Mouse (Mus musculus) E14TG2a.4 (cell line): ENCODE measurements around the gene Tas2r138.

ENCODE experiments used
- H3K27me3 ChIP-seq: 2 replicates; pipeline ENCODE4 v1.6.1; 2014; ENCODE audit warnings: low read length, control low read depth; ENCODE audit not compliant: insufficient read depth
- H3K36me3 ChIP-seq: 2 replicates; pipeline ENCODE4 v1.6.1; 2014; ENCODE audit warnings: low read length, control low read depth; ENCODE audit not compliant: insufficient read depth
- H3K4me1 ChIP-seq: replicated peaks from 2 replicates; pipeline ENCODE4 v1.6.1; 2014; ENCODE audit warnings: low read depth, low read length, control low read depth
- H3K4me3 ChIP-seq: replicated peaks from 2 replicates; pipeline ENCODE4 v1.5.1; 2014; ENCODE audit warnings: mild to moderate bottlenecking, low read length
- H3K9me3 ChIP-seq: 2 replicates; pipeline ENCODE4 v1.6.1; 2014; ENCODE audit warnings: low read length, control low read depth
- CTCF ChIP-seq: conservative IDR thresholded peaks from 2 replicates; pipeline ENCODE4 v1.5.1; 2014; ENCODE audit warnings: low read length
- NANOG ChIP-seq: IDR thresholded peaks from 2 replicates; pipeline ENCODE4 v1.6.1; 2014; ENCODE audit warnings: borderline replicate concordance, low read length, mixed read lengths
- POU5F1 ChIP-seq: IDR thresholded peaks from 2 replicates; pipeline ENCODE4 v1.6.1; 2014; ENCODE audit warnings: low read length, borderline replicate concordance

The Tas2r138 gene

DNA sequence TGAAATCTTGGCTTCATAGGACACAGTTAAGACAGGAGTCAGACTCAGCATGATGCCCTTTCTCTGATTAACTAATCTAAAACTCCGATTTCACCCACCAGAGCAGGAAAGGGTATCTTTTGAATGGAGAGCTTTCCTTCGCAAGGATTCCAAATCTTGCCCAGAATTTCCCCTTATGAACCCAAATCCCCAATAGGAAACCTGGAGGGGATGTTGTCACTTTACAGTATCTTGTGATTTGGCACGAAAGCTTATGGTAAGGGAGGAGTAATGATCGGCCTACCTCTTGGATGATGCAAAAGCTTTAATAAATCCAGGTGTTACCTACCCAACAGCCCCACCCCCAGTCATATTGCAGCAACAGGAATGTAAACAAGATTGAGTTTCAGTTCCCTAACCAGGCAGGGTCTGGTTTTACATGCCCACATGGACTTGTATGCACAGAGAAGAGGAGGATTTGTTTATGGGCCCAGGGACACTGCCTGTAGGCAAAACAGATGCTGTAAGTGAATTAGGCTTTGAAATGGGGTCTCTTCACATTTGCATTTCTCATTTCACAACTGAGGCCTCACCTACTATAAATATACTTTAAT is at the start of gene Tas2r138:
Gene Tas2r138, minus strand, starts transcription at position 51 of the 593 bp plus-strand sequence.
- TF ChIP-seq CTCF (no peak), POU5F1 (no peak), NANOG (no peak)
- H3K36me3 ChIP-seq, result no peaks in the 10 kb centered on the region
- H3K4me3 ChIP-seq, result no peak within 1 kb of the TSS
- H3K27me3 ChIP-seq, result no peaks in the 10 kb centered on the region; the same call in 1 of the 2 replicates
- no peaks in the 10 kb centered on the region for H3K4me1 ChIP-seq
- H3K9me3 ChIP-seq, result no peaks in the 10 kb centered on the region

DNA sequence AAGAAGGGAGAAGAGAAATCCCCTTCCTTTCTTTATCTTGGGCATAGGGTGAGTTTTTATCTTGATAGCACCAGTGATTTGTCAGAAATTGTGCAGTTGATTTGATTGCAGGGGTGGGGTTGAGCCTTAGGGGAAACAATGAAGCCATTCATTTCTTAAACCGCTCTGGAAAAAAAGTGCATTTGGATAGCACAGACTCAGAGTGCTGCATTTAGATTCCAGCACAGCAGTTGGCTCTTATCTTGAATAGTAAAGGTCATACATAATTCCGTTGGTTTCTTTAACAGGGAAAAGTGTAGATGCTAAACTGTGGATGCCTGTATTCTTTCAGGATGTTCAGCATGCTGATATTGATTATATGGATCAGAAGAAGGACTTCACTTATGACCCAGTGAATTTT is 47.8 kb upstream of the Tas2r138 start:
- no peak for TF ChIP-seq POU5F1
- no peak for TF ChIP-seq NANOG
- no peak for TF ChIP-seq CTCF
- Histone ChIP-seq H3K27me3 (no peaks in the 10 kb centered on the region), H3K4me3 (no peak overlapping the region), H3K9me3 (no peaks in the 10 kb centered on the region), H3K4me1 (no peaks in the 10 kb centered on the region), H3K36me3 (no peaks in the 10 kb centered on the region)

- H3K36me3 ChIP-seq, result no peaks in the 10 kb centered on the region
- TF ChIP-seq POU5F1 (no peak), NANOG (no peak), CTCF (no peak)
- no peaks in the 10 kb centered on the region for H3K4me1 ChIP-seq
These were observed 37.8 kb upstream of the Tas2r138 start for GRCm38 (mm10) chr6:40650953-40651352.

GRCm38 (mm10) chr6:40645701-40646100 is 32.6 kb upstream of the Tas2r138 start:
- Histone ChIP-seq H3K36me3 (no peaks in the 10 kb centered on the region), H3K4me1 (no peaks in the 10 kb centered on the region), H3K9me3 (no peaks in the 10 kb centered on the region), H3K27me3 (no peaks in the 10 kb centered on the region), H3K4me3 (no peak overlapping the region)
- no peak for TF ChIP-seq POU5F1
- TF ChIP-seq NANOG, result no peak
- TF ChIP-seq CTCF, result no peak

More at GRCm38 (mm10) chr6:40650953-40651352, 37.8 kb upstream of the Tas2r138 start:
- Histone ChIP-seq H3K9me3 (no peaks in the 10 kb centered on the region), H3K27me3 (no peaks in the 10 kb centered on the region), H3K4me3 (no peak overlapping the region)

- TF ChIP-seq NANOG, result no peak
- no peak for TF ChIP-seq POU5F1
- TF ChIP-seq CTCF, result no peak
- Histone ChIP-seq H3K36me3 (no peaks in the 10 kb centered on the region), H3K27me3 (no peaks in the 10 kb centered on the region), H3K9me3 (no peaks in the 10 kb centered on the region), H3K4me3 (no peak overlapping the region), H3K4me1 (no peaks in the 10 kb centered on the region)
These were observed 27.8 kb upstream of the Tas2r138 start for GRCm38 (mm10) chr6:40640710-40641538.

GRCm38 (mm10) chr6:40637755-40638154 is 24.6 kb upstream of the Tas2r138 start:
- TF ChIP-seq NANOG (no peak), CTCF (no peak), POU5F1 (no peak)
- H3K4me3 ChIP-seq, result no peak overlapping the region
- no peaks in the 10 kb centered on the region for H3K4me1 ChIP-seq
- no peaks in the 10 kb centered on the region for H3K27me3 ChIP-seq
- H3K9me3 ChIP-seq, result no peaks in the 10 kb centered on the region
- H3K36me3 ChIP-seq, result no peaks in the 10 kb centered on the region

- Histone ChIP-seq H3K9me3 (no peaks in the 10 kb centered on the region), H3K36me3 (no peaks in the 10 kb centered on the region), H3K4me1 (no peaks in the 10 kb centered on the region), H3K27me3 (no peaks in the 10 kb centered on the region), H3K4me3 (no peak overlapping the region)
- TF ChIP-seq CTCF, result no peak
- no peak for TF ChIP-seq NANOG
- no peak for TF ChIP-seq POU5F1
These were observed 22.4 kb upstream of the Tas2r138 start for GRCm38 (mm10) chr6:40635559-40635958.

DNA sequence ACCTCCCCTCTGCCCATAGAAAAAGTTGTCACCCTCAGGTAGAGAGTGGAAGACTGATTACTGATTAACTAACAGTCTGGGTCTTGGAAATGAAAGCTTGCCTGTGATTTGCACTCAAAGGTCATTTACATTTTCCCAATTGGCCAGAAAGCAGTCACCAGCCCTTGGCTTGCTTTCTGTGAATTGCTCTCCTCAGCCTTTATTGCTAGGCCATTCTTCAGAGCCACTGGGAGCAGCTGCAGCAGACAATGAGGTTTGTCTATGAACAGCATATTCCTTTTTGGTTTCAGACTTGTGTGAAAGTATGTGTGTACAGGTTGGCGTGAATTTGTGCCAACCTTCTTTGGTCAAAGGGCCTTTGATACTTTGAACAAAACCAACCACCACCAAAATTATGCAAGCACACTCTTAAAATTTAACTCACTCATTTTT is 21.5 kb upstream of the Tas2r138 start:
- H3K4me1 ChIP-seq, result no peaks in the 10 kb centered on the region
- H3K36me3 ChIP-seq, result no peaks in the 10 kb centered on the region
- TF ChIP-seq POU5F1 (no peak), NANOG (no peak), CTCF (no peak)
- no peaks in the 10 kb centered on the region for H3K9me3 ChIP-seq
- H3K4me3 ChIP-seq, result no peak overlapping the region
- H3K27me3 ChIP-seq, result no peaks in the 10 kb centered on the region
